Mouse (Mus musculus) spleen, postnatal 36 days (tissue): Measurements from ENCODE around the gene Gnpat.

Experiments used
- DNase-seq, 2 experiments: peaks; one replicate each; pipeline ENCODE4 v3.0.0; 2022; ENCODE audit warnings: low spot score in 2 of 2, mixed read lengths in 1 of 2

Gene Gnpat

DNA sequence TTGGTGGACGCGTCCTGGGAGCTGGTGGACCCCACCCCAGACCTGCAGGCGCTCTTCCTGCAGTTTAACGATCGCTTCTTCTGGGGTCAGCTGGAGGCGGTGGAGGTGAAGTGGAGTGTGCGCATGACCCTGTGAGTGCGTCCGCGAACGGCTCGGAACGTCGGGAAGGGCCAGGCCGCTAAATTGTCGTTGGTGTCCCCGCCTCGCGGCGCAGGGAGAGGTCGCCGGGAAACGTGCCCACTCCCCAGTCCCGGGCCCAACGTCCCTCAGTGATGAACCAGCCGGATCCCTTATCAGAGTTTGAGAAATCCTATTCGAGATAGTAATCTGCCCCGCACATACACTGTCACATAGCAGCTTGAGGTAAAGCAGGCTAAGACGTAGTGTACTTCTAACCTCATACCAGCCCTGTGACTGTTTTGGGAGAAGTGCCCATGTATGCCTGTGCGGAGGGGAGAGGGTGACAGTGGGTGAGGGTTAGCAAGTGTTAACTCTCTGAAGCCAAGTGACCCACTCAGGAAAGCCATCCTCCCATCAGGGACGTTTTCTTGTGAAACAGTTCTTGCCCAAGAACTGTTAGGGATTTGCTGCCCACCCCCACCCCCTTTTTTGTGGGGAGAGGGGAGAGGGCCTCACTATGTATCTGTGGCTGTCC lies 35.5 kb downstream of the Gnpat start:
- DNase-seq, result peak in 1 of 2 experiments; percentile 11

DNA sequence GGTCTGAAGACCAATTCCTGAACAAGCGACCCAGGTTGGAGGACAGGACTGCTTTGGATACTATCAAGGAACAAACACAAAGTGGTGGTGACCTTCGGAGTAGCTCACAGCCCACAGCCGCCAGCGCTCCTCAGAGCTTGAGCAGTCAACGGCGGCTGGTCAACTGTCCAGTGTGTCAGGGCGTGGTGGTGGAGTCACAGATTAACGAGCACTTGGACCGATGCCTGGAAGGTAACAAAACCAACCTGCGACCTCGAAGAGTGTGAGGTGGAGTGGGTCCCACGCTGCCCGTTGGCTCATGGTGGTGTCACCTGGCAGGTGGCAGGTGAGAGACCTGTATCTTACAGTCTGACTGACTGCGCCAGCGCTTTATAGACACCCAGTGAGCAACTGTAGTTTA lies 40.4 kb downstream of the Gnpat start:
- DNase-seq, result no peak

DNA sequence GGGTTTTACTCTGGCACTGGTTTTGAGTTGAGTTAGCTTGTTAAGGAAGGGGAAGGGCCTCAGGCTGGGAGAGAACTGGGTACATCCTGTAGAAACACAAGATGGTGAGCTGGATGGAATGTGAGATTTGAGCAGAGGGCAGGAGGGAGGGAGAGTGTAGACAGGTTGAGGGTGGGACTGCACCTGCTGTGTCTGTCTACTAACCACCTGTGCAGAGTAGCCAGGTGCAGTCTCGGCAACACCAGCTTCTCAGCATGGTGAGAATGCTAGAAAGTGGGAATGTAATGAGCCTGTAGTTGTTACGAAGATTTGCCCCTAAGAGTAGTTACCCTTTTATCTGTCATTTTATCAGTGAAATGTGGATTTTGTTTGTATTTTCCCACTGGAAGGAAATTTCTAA lies 42.6 kb downstream of the Gnpat start:
- DNase-seq, result no peak

GRCm38 (mm10) chr8:124909936-124910335 lies 47.1 kb downstream of the Gnpat start:
- DNase-seq, result no peak

- DNase-seq, result no peak
Observed at GRCm38 (mm10) chr8:124910349-124910748, 47.5 kb downstream of the Gnpat start.

DNA sequence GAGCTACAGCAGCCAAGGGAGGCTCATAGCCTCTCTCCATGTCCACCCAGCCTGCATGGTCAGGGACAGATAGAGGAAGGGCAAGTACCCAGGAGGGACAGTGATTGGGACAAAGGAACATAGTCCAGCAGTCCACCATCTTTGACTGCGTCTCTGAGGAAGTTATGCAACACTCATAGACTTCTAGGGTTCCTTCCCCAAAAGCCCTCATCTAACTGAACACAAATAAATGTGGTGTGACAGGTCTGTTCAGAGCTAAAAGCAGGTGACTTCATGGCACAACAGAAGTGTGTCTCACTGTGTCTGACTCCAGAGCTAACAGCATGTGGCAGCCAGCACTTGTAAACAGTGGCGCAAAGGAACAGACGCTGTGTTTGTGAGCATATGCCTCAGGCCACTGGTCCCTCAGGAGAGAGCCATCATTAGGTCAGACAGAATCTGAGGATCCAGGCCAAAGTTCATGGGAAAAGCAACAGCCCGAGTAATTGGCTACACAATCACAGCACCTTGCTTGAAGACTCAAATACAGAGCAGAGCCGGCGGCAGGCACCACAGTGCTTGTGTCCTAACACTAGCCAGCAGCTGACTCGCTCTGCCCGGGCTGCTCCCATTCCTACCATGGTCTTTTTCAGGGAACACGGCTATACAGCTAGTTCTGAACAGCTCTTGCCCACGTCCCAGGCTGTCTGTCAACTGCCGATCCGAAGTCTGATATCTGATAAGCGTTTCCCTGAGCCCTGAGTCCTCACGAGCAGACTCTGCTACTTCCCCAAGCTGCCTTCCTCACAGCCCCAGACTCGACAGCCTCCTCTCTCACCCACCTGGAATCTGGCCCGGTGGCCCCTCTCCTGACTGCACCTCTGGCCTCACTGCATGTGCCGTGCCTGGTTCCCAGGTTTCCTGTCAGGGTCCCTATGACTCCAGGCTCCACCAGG lies 49.4 kb downstream of the Gnpat start:
- no peak for DNase-seq

DNA sequence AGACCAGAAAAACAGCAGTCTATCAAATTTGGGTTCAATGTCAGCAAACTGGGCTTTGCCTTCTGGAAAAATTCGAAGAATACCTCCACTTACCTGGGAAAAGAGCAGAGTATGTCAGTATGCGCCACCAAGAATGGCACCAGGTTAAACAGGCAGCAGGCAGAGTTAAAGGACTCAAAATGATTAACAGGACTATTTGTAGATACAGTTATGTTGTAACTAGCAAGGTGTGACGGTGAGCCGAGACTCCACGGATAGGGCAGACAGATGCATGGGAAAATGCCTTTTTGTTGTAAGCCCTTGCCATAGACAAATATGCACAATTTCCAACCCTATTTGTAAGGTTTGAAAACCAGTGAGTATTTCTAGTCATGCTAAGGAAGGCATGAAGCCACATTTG lies 51.2 kb downstream of the Gnpat start:
- DNase-seq, result no peak

GRCm38 (mm10) chr8:124917741-124918484 lies 55.1 kb downstream of the Gnpat start:
- no peak for DNase-seq

DNA sequence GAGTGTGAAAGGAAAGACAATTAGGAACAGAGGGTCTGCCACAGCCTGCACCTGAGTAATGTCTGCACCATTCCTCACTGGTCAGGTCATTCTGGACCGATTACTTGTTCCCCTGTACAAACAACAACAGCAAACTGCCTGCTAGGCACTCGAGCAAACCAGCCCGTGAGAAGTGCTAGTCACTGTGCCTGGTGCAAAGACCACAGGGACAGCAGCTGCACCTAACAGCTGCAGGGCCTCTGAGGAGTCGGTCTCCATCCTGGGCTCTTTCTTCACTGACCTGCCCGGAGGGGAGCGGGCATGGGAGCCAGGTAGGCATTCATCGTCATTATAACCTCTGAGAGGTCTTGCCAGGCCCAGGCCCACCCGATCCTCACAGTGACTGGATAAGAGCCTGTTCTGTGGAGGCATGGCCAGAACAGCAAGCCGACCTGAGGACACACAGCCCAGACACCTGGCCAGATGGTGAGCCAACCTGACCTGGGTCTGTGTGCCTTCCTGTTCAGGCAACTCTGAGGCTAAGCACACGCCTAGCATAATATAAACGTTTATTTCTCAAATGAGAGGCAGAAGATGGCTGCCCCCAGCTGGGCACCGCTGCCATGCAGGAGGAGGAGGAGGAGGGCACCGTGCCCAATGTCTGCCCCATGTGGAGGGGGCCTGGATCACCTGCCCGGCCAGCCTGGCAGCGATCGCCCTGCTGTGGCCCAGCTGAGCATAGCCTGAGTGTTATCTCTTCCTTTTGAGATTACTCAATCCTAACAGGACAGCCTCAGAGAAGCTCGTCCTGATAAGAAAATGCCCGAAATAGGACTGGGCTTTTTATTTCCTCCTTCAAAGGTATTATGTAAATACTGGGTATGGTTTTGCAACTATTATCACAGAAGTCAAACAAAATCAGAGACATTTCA lies 58.8 kb downstream of the Gnpat start:
- DNase-seq, result no peak

DNA sequence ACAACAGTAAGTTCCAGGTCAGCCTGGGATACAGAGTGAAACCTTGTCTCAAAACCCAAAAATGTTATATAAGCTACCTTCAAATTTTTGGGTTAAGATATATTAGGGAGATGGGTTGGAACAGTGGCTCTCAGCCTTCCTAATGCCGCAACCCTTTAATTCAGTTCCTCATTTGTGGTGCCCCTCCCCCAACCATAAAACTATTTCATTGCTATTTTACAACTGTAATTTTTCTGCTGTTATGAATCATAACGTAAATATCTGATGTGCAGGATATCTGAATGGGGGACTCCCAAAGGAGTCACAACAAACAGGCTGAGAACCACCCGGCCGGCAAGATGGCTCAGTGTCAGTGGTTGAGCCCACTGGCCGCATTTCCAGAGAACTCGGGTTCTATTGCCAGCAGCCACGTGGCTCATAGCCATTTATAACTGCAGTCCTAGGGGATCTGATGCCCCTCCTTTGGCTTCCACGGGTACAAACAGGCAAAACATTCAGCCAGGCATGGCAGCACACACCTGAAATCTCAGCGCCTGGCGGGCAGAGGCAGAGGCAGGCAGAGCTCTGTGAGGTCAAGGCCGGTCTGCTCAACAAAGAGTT lies 59.8 kb downstream of the Gnpat start:
- no peak for DNase-seq

DNA sequence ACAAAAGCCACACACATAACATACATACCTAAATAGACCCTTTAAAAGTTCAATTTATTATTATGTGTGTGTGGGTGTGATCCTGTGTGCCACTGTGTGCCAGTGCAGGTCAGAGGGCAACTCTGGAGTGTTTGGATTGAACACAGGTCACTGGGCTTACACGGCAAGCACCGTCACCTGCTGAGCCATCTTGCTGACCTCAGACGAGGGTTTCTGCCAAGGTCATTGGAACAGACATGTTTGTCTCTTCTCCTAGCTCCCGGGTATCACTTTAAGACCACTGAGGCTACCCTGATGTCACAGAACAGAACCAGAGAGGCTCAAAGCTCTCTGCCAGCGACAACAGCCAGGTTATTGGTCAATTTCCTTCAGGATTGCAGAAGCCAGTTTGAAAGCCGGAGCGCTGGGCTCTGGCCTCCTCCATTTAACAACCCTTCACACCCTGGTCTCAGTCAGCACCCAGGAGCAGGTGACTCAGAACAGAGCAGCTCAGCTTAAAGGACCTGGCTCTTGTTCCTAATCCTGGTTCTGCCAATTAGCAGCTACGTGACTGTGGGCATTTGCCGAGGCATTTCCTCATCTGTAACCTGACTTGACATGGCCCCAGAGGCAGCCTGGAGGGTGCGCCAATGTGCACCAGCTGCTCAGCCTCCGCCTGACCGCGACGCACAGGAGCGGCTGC lies 61.3 kb downstream of the Gnpat start:
- DNase-seq, result no peak

GRCm38 (mm10) chr8:124925544-124926266 lies 62.9 kb downstream of the Gnpat start:
- DNase-seq, result peak; percentile 6 to 19

DNA sequence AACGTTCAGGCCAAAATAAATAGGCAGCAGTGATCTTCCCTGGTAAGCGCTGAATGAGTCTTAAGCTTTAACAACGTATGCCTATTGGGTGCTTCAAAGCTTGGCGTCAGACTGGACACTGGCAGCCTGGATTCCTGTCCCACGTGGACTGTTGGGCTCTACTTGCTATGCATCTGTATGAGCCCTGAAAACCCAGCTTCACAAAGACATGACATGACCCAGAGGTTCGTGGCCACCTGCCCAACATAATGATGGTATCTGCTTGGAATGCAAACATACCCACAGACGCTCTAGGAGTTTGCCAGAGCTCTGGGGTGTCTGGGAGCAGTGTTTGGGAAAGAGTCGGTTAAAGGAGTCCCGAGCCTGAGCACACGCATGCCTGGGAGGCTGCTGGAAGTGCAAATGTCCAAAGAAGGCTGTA lies 63.5 kb downstream of the Gnpat start:
- DNase-seq, result no peak

DNA sequence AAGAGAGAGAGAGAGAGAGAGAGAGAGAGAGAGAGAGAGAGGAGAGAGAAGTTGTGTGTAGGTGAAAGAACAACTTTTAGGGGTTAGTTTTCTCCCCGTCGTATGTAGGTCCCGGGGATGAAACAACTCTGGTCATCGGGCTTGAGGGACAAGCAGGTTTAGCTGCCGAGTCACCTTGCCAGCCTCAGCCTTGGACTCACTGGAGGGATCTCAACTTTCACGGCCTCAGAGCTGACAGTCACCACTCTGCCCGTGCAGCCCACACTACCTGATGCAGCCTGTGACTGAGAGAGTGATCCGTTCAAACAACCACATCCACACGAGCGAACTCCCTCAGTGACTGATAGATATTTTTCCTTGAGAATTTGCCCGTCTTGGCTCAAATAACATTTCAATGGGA lies 66.2 kb downstream of the Gnpat start:
- no peak for DNase-seq

GRCm38 (mm10) chr8:124930086-124930485 lies 67.3 kb downstream of the Gnpat start:
- DNase-seq, result no peak

GRCm38 (mm10) chr8:124930649-124931048 lies 67.8 kb downstream of the Gnpat start:
- no peak for DNase-seq

DNA sequence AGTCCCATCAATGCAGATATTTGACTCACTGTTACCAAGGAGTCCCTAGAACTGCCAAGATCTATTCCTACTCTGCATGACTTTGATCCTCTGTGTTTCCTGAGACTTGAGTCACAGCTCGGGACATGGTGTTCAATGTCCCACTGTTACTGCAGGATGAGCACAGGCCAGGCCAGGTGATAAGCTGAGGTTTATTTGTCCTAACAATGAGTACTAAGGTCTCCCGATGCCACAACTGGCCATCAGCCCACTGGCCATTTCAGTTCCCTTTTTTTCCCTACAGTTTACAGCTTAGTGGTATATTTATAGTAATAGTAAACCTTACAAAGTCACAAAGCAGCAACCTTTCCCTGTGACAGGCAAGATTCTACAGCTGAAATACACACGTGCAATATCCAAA lies 69.6 kb downstream of the Gnpat start:
- DNase-seq, result no peak

GRCm38 (mm10) chr8:124935116-124935515 lies 72.3 kb downstream of the Gnpat start:
- DNase-seq, result no peak

GRCm38 (mm10) chr8:124936699-124937098 lies 73.9 kb downstream of the Gnpat start:
- DNase-seq, result no peak

GRCm38 (mm10) chr8:124937293-124937692 lies 74.5 kb downstream of the Gnpat start:
- DNase-seq, result no peak
